Mouse (Mus musculus): ENCODE results near the gene Pcare. TPM values are rescaled to one million over a fixed set of nuclear protein-coding genes. Genes with fewer than 3 reads are reported as not detected.

Gene Pcare
- polyA plus RNA-seq, 1 experiment from 2014 or later = not detected

DNA sequence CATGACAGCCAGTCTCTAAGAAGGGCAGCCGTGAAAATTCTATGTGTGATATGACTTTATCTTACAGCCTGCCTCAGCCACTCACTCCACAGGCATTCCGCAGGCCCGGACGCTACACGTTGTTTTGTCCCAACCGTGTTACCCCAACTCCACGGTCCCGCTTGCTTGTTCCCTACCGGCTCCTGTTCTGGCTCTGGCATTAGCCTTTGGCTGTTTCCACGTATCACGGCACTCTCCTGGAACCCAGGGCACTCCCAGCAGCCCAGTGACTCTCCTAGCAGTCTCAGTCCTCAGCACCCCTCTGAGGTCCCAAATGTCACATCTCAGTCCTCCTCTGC lies 54.1 kb downstream of the Pcare start:
- 87% methylated on average over 11 of the region's 11 CpGs for WGBS
- no peak for TF ChIP-seq CTCF (IDR thresholded peaks at IDR 0.05; ENCODE audit: low read depth)
- H3K4me1 ChIP-seq (replicated peaks; ENCODE audit: insufficient read depth, low read length) = peaks cover 7% of the 10 kb centered on the region; the same call in 1 of the 2 replicates
- H3K9me3 ChIP-seq (replicated peaks; ENCODE audit: low read length) = no peaks in the 10 kb centered on the region
- H3K4me3 ChIP-seq (replicated peaks; ENCODE audit: low read depth, low read length) = no peak overlapping the region
- ATAC-seq (replicated peaks; ENCODE audit: low FRiP score, low read depth) (no peak), DNase-seq (ENCODE audit: low spot score) (no peak)
- no peaks in the 10 kb centered on the region for H3K27me3 ChIP-seq (ENCODE audit: insufficient read depth, low read length)
- H3K9ac ChIP-seq (ENCODE audit: low read depth, low read length) = no peak overlapping the region
- H3K36me3 ChIP-seq (ENCODE audit: insufficient read depth, low read length) = no peaks in the 10 kb centered on the region
- H3K4me2 ChIP-seq (ENCODE audit: low read length) = no peak overlapping the region
- no peak overlapping the region for H3K27ac ChIP-seq

DNA sequence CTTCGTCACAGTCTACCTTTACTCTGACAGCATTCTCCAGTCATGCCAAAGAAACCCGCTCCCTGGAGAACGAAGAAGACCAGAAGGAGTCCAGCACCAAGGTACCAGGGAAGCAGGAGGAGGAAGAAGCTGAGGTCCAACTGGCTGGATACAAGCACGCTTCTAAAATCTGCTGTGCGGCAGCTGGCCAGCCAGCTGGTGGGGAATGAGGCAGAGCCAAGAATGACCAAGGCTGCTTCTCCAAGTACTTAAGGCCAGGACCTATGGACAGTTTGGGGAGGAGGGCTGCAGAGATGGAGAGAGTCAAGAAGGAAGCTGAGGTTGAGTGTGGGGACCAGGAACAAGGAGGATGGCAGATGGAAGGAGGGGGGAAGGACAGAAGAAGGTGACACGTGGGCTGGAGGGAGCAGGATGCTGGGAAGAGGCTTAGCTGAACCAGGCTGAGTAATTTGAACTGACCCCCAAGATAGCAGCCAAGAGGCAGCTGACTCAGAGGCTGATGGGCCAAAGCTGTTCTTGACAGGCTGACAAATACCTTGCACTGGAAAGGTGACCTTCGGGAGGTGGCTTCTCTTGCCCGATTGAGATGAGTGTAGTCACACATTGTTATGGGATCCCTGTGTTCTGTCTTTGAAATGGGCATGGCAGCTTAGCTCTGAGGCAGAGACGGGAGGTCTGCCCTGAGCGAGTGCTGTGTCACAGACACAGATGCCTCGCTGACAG lies 54.6 kb downstream of the Pcare start:
- H3K4me3 ChIP-seq (replicated peaks; ENCODE audit: low read depth, low read length) = no peak overlapping the region
- TF ChIP-seq CTCF (IDR thresholded peaks at IDR 0.05; ENCODE audit: low read depth) = no peak
- DNase-seq (ENCODE audit: low spot score) (no peak), ATAC-seq (replicated peaks; ENCODE audit: low FRiP score, low read depth) (no peak; the same call in 1 of the 2 replicates)
- H3K27me3 ChIP-seq (ENCODE audit: insufficient read depth, low read length) = no peaks in the 10 kb centered on the region
- H3K36me3 ChIP-seq (ENCODE audit: insufficient read depth, low read length) = no peaks in the 10 kb centered on the region
- H3K4me2 ChIP-seq (ENCODE audit: low read length) = no peak overlapping the region
- no peak overlapping the region for H3K27ac ChIP-seq
- H3K9ac ChIP-seq (ENCODE audit: low read depth, low read length) = no peak overlapping the region
- H3K9me3 ChIP-seq (replicated peaks; ENCODE audit: low read length) = no peaks in the 10 kb centered on the region
- peaks cover 7% of the 10 kb centered on the region; the same call in 1 of the 2 replicates for H3K4me1 ChIP-seq (replicated peaks; ENCODE audit: insufficient read depth, low read length)
- 56% methylated on average over 11 of the region's 11 CpGs for WGBS

DNA sequence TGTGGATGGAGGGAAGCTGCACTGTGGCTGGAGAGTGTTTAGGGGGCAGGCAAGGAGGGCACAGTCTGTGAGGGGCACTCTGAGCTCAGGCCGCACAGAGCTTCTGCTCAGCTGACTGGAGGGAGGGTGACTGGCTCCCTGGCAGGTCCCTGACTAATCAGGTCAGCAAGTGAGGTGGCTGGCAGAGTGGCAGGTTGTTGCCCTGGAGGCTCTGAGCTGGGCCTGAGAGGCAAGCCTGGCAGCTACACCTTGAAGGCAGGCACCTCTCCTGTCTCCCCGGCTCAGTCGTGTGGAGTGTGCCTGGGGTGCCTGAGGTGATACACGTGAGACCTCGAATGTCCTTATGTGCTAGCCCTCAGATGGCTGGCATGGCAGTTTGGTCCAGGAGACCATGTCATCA lies 56.3 kb downstream of the Pcare start:
- Histone ChIP-seq H3K4me3 (replicated peaks; ENCODE audit: low read depth, low read length) (no peak overlapping the region), H3K27ac (no peak overlapping the region), H3K27me3 (ENCODE audit: insufficient read depth, low read length) (no peaks in the 10 kb centered on the region), H3K9me3 (replicated peaks; ENCODE audit: low read length) (no peaks in the 10 kb centered on the region), H3K9ac (ENCODE audit: low read depth, low read length) (no peak overlapping the region), H3K4me1 (replicated peaks; ENCODE audit: insufficient read depth, low read length) (peaks cover 7% of the 10 kb centered on the region; the same call in 1 of the 2 replicates), H3K36me3 (ENCODE audit: insufficient read depth, low read length) (no peaks in the 10 kb centered on the region), H3K4me2 (ENCODE audit: low read length) (no peak overlapping the region)
- DNase-seq (ENCODE audit: low spot score) (no peak), ATAC-seq (replicated peaks; ENCODE audit: low FRiP score, low read depth) (0 out of 2 replicates have a peak, but pooled peaks have one; percentile 11)
- TF ChIP-seq CTCF (IDR thresholded peaks at IDR 0.05; ENCODE audit: low read depth) = no peak
- 81% methylated on average over 5 of the region's 5 CpGs for WGBS

DNA sequence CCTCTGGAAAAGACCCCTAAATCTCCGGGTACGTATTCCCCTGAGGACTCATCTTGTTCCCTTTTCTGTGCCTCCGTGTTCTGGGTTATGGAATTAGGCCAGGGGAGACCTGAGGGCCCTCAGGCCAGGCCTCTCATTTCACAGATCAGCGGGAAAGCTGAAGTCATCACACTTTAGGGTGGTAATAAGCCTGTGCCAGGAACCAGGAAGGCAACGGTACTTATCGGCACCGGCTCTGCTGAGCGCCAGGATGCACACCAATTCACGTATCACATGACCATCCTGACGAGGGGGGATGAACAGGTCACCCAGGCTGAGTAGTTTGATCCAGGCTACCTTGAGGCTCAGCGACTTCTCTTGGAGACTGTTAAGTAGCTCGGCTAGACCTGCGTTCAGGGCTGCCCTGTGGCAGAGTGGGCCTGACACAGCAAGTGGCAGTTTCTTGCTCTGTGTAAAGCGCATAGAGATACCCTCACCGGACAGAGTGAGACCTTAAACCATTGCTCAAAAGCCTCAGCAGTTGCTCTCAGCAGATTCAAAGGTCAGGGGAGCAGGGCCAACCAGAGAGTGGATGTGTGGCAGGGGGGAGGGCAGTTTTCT lies 56.9 kb downstream of the Pcare start:
- 48% methylated on average over 15 of the region's 15 CpGs for WGBS
- TF ChIP-seq CTCF (IDR thresholded peaks at IDR 0.05; ENCODE audit: low read depth) = no peak
- Histone ChIP-seq H3K4me3 (replicated peaks; ENCODE audit: low read depth, low read length) (no peak overlapping the region), H3K27me3 (ENCODE audit: insufficient read depth, low read length) (no peaks in the 10 kb centered on the region), H3K36me3 (ENCODE audit: insufficient read depth, low read length) (no peaks in the 10 kb centered on the region), H3K9ac (ENCODE audit: low read depth, low read length) (no peak overlapping the region), H3K9me3 (replicated peaks; ENCODE audit: low read length) (no peaks in the 10 kb centered on the region), H3K4me2 (ENCODE audit: low read length) (no peak overlapping the region), H3K4me1 (replicated peaks; ENCODE audit: insufficient read depth, low read length) (peaks cover 7% of the 10 kb centered on the region; the same call in 1 of the 2 replicates), H3K27ac (no peak overlapping the region)
- DNase-seq (ENCODE audit: low spot score) (no peak), ATAC-seq (replicated peaks; ENCODE audit: low FRiP score, low read depth) (no peak; the same call in 1 of the 2 replicates)

DNA sequence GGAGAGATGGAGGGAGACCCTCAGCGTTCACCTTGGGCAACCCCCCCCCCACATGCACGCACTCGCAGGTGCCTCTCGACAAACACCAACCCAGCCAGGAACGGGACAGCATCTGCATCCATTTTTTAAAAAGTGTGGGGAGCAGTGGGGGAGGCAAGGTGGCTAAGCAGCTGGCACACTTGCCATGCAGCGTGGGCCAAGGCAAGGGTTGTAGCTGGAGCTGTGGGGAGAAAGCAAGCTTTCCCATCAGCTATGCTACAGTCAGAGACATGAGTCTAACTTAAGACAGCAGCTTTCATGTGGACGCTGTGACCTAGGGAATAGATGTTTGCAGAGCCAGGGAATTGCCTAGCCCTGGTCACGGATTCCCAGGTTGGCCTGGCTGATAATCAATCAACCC lies 57.5 kb downstream of the Pcare start:
- Histone ChIP-seq H3K27ac (no peak overlapping the region), H3K9ac (ENCODE audit: low read depth, low read length) (no peak overlapping the region), H3K4me2 (ENCODE audit: low read length) (no peak overlapping the region), H3K27me3 (ENCODE audit: insufficient read depth, low read length) (no peaks in the 10 kb centered on the region), H3K4me3 (replicated peaks; ENCODE audit: low read depth, low read length) (no peak overlapping the region), H3K4me1 (replicated peaks; ENCODE audit: insufficient read depth, low read length) (peaks cover 7% of the 10 kb centered on the region; the same call in 1 of the 2 replicates), H3K36me3 (ENCODE audit: insufficient read depth, low read length) (no peaks in the 10 kb centered on the region), H3K9me3 (replicated peaks; ENCODE audit: low read length) (no peaks in the 10 kb centered on the region)
- no peak for TF ChIP-seq CTCF (IDR thresholded peaks at IDR 0.05; ENCODE audit: low read depth)
- WGBS = 88% methylated on average over 8 of the region's 8 CpGs
- ATAC-seq (replicated peaks; ENCODE audit: low FRiP score, low read depth) (no peak), DNase-seq (ENCODE audit: low spot score) (no peak)

DNA sequence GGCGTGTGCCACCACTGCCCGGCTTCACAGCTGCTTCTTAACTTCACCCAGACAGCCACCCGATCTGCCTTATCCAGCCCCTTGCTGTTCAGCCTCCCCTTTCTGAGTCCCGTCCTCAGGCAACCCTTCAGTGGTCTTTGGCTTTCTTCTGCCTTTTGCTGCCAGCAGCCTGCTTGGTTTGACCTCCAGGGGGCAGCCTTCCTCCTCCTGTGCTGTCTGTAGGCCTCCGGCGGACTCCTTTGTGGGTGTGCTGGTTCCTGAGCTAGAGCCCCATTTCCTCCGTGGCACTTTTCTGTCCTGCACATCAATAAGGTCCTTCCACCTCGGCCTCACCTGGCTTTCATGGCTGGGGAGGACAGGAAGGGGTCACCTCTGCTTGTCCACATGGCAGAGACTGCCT lies 58.9 kb downstream of the Pcare start:
- Histone ChIP-seq H3K36me3 (ENCODE audit: insufficient read depth, low read length) (no peaks in the 10 kb centered on the region), H3K9ac (ENCODE audit: low read depth, low read length) (no peak overlapping the region), H3K9me3 (replicated peaks; ENCODE audit: low read length) (no peaks in the 10 kb centered on the region), H3K4me1 (replicated peaks; ENCODE audit: insufficient read depth, low read length) (peaks cover 7% of the 10 kb centered on the region; the same call in 1 of the 2 replicates), H3K27ac (no peak overlapping the region), H3K4me2 (ENCODE audit: low read length) (no peak overlapping the region), H3K27me3 (ENCODE audit: insufficient read depth, low read length) (no peaks in the 10 kb centered on the region), H3K4me3 (replicated peaks; ENCODE audit: low read depth, low read length) (no peak overlapping the region)
- peak; percentile 23 for DNase-seq (ENCODE audit: low spot score)
- peak; percentile 52 for TF ChIP-seq CTCF (IDR thresholded peaks at IDR 0.05; ENCODE audit: low read depth)
- 53% methylated on average over 8 of the region's 8 CpGs for WGBS
- ATAC-seq (replicated peaks; ENCODE audit: low FRiP score, low read depth) = no peak

Other genes with a start within 250 kb of the Pcare start
- gene Ndc80, start 226.0 kb downstream of the Pcare start, polyA plus RNA-seq (2015; fragmentation: Nextera tagmentation; extraction: Ambion mirVana) = 21.5 and 26.3 TPM in 2 replicates
- gene Spdya, start 200.8 kb downstream of the Pcare start, polyA plus RNA-seq (2015; fragmentation: Nextera tagmentation; extraction: Ambion mirVana) = 0.58 and 0.82 TPM in 2 replicates
- 54.6 and 56.2 TPM in 2 replicates for gene Wdr43, start 137.0 kb downstream of the Pcare start, polyA plus RNA-seq (2015; fragmentation: Nextera tagmentation; extraction: Ambion mirVana)
- 0.27 and 0.46 TPM in 2 replicates for gene Togaram2, start 79.6 kb downstream of the Pcare start, polyA plus RNA-seq (2015; fragmentation: Nextera tagmentation; extraction: Ambion mirVana)
- 6.2 and 6.9 TPM in 2 replicates for gene Clip4, start 15.6 kb upstream of the Pcare start, polyA plus RNA-seq (2015; fragmentation: Nextera tagmentation; extraction: Ambion mirVana)

All from kidney, postnatal 0 days (tissue).